Mouse (Mus musculus) cerebellum, adult 11-12 months (tissue): ENCODE data around the gene Ccr1.
"Not testable (repeated sequence)": the region's sequence is repeated elsewhere in the genome, so short reads cannot be mapped to it uniquely, and the experiment has no call there.

Experiments used
- DNase-seq: peaks from one replicate; pipeline ENCODE4 v3.0.0; 2022

Ccr1 gene

GRCm38 (mm10) chr9:123968290-123968912, at the start of gene Ccr1:
TSS of gene Ccr1 (minus strand) at chr9:123968692.
- no peak for DNase-seq

GRCm38 (mm10) chr9:124016048-124016447, 47.6 kb upstream of the Ccr1 start:
- DNase-seq, result no peak

- no peak for DNase-seq
Observed at GRCm38 (mm10) chr9:124014985-124015652, 46.6 kb upstream of the Ccr1 start.

- DNase-seq, result no peak
Observed at GRCm38 (mm10) chr9:124013270-124013669, 44.8 kb upstream of the Ccr1 start.

GRCm38 (mm10) chr9:124012691-124013090, 44.2 kb upstream of the Ccr1 start:
- DNase-seq, result no peak

GRCm38 (mm10) chr9:123999784-124000183, 31.3 kb upstream of the Ccr1 start:
- DNase-seq, result no peak

GRCm38 (mm10) chr9:123997719-123998118, 29.2 kb upstream of the Ccr1 start:
- DNase-seq, result no peak

- DNase-seq, result no peak
Observed at GRCm38 (mm10) chr9:123991312-123991906, 22.9 kb upstream of the Ccr1 start.

- no peak for DNase-seq
Observed at GRCm38 (mm10) chr9:123989671-123990070, 21.2 kb upstream of the Ccr1 start.

GRCm38 (mm10) chr9:123986217-123986616, 17.7 kb upstream of the Ccr1 start:
- DNase-seq, result no peak

GRCm38 (mm10) chr9:123984943-123985342, 16.5 kb upstream of the Ccr1 start:
- DNase-seq, result no peak

GRCm38 (mm10) chr9:123982720-123983119, 14.2 kb upstream of the Ccr1 start:
- no peak for DNase-seq

GRCm38 (mm10) chr9:123981909-123982308, 13.4 kb upstream of the Ccr1 start:
- no peak for DNase-seq

GRCm38 (mm10) chr9:123980858-123981475, 12.5 kb upstream of the Ccr1 start:
- not testable (repeated sequence) for DNase-seq

GRCm38 (mm10) chr9:123978308-123978707, 9.8 kb upstream of the Ccr1 start, which contains the start of gene Ccr1l1:
TSS of gene Ccr1l1 (minus strand) at chr9:123978408.
- DNase-seq, result no peak

GRCm38 (mm10) chr9:123976876-123977663, 8.6 kb upstream of the Ccr1 start:
- DNase-seq, result no peak

- no peak for DNase-seq
Observed at GRCm38 (mm10) chr9:123975630-123976029, 7.1 kb upstream of the Ccr1 start.

- DNase-seq, result not testable (repeated sequence)
Observed at GRCm38 (mm10) chr9:123966858-123967495, 1.5 kb downstream of the Ccr1 start.

- DNase-seq, result no peak
Observed at GRCm38 (mm10) chr9:123964776-123965175, 3.7 kb downstream of the Ccr1 start.

GRCm38 (mm10) chr9:123960161-123960560, 8.3 kb downstream of the Ccr1 start:
- no peak for DNase-seq

- DNase-seq, result no peak
Observed at GRCm38 (mm10) chr9:123957911-123958413, 10.5 kb downstream of the Ccr1 start.

GRCm38 (mm10) chr9:123956892-123957291, 11.6 kb downstream of the Ccr1 start:
- no peak for DNase-seq
